Mouse (Mus musculus) embryo, embryonic 11.5 days (tissue): ENCODE measurements at regions not wholly inside any gene's neighbourhood (a gene's known extent, or its start where the extent isn't known, plus 50 kb on each side); places are given as distances from the start of the nearest gene placed in this dataset.

Source experiments
- DNase-seq: peaks from one replicate; pipeline ENCODE4 v3.0.0-alpha.2; 2012; ENCODE audit warnings: low read depth, low spot score

- DNase-seq: no peak
Observed at GRCm38 (mm10) chr3:41307400-41308028, 224.7 kb upstream of the Pgrmc2 start.

DNA sequence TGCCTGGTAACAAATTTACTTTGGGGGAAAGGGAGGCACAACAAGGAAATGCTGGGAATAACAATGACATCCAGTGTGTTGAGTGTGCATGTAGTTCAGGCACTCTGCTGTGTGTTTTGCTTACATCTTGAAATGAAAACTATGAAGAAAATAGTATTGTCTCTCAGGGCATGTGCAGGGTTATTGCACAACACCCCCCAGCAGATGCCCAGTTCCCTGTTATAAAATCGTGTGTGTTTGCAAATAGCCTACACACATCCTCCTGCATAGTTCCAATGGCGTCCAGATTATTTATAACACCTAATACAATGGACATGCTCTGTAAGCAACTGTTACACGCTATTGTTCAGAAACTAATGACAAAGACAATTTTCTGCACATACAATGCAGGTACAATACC, 220.0 kb upstream of the Pgrmc2 start:
- no peak for DNase-seq

GRCm38 (mm10) chr3:41298776-41299175, 215.9 kb upstream of the Pgrmc2 start:
- DNase-seq: no peak

GRCm38 (mm10) chr3:41296152-41296809, 213.4 kb upstream of the Pgrmc2 start:
- DNase-seq: no peak

GRCm38 (mm10) chr3:41295150-41295549, 212.3 kb upstream of the Pgrmc2 start:
- no peak for DNase-seq

DNA sequence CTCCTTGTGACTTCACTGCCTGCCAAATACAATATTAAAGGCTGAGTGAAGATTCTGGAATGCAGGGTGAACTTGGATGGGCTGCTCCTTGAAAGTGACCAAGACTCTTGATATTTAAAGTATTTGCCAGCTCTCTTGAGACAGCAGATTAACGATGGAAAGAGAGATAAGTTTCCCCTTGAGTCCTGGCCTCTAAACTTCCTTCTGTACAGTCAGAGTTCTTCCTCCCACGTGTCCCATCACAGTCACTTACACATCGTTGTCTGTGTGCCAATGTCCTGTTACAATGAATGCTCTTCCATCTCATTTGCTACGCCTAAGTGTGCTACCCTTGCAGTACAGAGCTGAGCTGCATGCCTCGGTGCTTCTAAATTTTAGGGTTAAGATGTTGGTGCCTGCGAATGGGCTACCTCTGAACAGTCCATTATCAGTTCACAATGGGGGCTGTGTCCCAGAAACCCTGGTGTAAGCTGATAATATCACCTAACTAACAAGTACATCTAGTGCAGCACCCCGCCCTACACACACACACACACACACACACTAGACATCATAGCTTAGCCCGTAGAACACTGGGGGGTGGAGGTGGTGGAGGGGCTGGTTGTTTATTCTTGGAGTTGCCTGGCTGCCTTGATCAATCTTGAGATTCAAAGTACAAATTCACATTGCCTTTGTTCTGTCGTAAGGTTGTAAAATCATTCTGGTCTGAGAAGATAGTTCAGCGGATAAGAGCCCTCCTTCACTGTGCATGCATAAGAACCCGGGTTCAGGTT, 207.9 kb upstream of the Pgrmc2 start:
- DNase-seq: no peak

GRCm38 (mm10) chr3:41288735-41289134, 205.9 kb upstream of the Pgrmc2 start:
- no peak for DNase-seq

- DNase-seq: no peak
Observed at GRCm38 (mm10) chr3:41288066-41288465, 205.2 kb upstream of the Pgrmc2 start.

GRCm38 (mm10) chr3:41285336-41285735, 202.5 kb upstream of the Pgrmc2 start:
- DNase-seq: no peak

DNA sequence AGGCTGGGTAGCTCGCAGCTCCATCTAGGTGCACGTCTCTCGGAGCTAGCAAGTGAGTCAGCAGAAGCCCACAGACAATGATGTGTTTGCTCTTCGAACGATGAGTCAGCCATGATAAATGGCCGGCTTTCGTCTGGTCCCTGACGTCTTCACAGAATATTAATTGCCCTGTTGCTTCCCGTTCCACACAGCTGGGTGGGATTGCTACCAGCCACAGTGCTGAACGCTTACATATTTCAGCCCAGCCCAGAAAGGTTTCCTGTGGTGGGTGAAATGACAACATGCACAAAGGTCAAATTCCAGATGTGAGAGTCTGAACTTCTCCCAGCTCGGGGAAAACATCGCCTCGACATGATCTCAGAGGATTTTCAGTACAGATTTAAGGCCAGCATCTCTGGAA, 202.1 kb upstream of the Pgrmc2 start:
- peak; percentile 71 for DNase-seq

- DNase-seq: no peak
Observed at GRCm38 (mm10) chr3:41282431-41283037, 199.7 kb upstream of the Pgrmc2 start.

DNA sequence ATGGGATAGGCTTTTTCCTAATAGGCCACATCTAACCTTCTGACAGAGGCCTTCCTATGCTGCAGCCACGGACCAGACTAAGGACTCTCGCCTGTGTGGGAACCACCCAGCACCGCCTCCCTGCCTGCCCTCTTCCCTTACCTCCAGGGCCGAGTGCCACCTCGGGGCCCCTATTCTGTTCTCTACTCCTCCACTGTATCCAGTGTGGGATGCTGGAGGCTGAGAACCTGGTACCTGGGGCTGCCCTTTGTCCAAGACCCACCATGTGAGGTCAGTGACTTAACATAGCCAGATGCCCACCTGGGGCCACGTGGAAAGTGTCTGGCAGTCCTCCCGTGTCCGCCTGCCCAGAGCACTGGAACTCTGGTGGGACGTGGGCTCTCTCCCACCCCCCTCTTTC, 193.2 kb upstream of the Pgrmc2 start:
- DNase-seq: no peak

- no peak for DNase-seq
Observed at GRCm38 (mm10) chr3:41268516-41268915, 185.7 kb upstream of the Pgrmc2 start.

DNA sequence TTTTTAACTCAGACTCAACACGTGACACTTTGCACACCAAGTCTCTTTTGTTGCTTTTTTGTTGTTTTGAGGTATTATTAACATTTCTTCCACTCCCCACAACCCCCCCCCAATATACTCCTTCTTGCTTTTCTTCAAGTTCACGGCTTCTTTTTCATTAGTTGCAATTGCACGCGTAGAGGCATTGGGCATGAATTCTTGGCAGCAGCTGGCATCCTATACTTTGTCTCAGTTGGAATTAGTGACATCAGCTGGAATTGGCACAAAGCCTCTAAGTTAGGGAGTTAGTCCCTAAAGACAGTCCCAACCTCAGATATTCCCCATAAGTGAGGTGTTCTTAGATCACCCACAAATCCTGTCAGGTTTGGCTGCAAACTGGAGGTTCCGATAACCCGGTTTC, 183.4 kb upstream of the Pgrmc2 start:
- DNase-seq: no peak

DNA sequence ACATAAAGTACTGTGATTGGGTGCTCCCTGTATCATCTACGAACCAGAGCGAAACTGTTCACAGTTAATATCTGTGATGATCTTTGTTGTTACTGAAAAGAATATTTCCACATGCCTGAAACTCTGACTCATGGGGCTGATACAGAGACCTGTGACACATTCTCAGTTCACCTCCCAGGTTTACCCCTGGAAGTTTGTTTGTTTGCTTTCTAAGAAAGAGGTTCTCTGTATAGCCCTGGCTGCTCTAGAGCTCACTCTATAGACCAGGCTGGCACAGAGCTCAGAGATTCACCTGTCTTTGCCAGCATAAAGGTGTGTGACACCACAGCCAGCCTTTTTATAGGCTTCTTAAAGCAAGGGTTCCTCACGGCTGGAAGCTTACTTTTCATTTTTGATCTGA, 182.6 kb upstream of the Pgrmc2 start:
- DNase-seq: no peak

DNA sequence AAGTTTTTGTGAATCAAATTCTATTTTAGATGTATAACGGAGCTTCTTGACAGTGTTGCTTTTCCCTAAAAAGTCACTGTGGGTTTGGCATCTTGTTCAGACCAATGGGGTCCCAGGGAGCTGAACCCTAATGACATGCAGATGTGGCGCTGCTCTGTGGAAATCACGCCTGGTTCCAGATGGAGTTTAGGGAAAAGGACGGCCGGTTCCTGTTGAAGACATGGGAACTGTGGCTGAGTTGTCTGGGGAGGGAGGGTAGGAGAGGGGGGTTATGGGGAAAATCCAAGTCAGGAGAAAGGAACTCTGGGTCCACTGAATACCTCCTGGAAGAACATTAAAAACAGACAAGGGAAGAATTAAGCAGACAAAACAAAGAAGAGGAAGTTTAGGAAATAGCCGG, 175.4 kb upstream of the Pgrmc2 start:
- peak; percentile 43 for DNase-seq

GRCm38 (mm10) chr3:41244960-41245359, 162.1 kb upstream of the Pgrmc2 start:
- no peak for DNase-seq

DNA sequence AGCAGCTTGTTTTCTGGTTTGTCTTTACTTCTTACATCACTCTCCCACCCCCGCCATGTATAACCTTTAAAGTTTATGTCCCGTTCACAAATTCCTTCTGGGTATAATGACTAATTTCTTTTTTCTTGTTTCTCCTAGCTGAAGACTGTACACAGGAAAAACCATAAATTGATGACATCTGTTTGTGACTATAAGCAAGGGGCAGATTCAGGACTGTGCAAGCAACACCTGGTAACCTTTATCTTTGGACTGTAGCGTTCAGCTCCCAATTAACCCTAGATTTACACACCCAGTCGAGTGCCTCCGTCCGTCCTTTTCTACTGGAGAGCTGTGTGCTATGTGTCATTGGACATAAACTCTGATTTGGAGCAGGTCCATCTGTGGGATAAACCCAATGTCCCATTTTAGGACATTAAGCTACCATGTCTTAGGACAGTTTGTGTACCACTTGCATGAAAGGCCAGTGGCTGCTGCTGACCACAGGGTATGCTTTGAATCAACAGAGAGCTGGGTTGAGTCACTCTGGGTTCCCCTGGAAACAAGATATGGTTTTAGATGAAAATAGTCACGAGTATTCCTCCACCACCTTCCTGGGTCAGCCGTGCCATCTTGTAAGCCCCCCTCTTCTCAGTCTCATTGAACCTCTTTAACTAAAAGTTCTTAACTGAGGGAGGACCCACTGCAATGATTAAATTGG, 159.2 kb upstream of the Pgrmc2 start:
- DNase-seq: no peak

DNA sequence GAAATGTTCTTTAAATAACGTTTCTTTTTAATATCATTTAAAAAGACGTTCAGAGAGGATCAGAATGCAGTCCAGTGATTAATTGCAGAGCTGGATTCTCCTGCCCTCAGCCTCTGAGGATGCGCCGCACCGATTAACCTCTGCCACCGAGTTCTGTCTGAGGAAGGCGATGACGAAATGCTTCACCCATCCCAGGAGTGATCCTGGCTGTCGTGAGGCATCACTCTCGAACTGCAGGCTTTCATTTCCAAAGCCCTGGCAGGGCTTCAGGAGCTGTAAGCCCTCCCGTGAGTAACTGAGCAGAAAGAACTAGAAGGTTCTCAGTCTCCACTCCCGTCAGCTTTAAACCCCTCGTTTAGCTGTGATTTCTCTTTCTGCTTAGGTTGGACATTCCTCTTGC, 157.0 kb upstream of the Pgrmc2 start:
- no peak for DNase-seq

- no peak for DNase-seq
Observed at GRCm38 (mm10) chr3:41239246-41239645, 156.4 kb upstream of the Pgrmc2 start.

DNA sequence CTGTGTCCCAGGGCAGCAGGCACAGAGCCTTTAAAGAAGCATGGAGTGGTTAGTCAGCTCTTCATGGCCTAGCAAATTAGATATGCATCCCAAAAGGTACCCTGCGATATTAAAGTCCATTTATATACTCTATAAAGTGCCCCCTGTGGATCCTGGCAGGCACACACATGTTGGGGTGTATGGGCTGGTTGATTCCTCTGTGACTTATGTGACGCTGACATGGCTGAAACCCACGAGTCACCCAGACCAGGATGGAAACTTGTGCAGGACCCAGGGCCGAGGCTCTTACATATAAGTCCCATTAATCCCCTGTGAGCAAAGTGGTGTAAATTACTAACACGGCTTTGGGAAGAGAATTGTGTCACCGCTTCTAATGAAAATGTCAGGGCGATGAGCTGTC, 155.2 kb upstream of the Pgrmc2 start:
- no peak for DNase-seq

GRCm38 (mm10) chr3:41235610-41236009, 152.8 kb upstream of the Pgrmc2 start:
- no peak for DNase-seq
